Mouse (Mus musculus): ENCODE results near the gene 1700056E22Rik.

DNA sequence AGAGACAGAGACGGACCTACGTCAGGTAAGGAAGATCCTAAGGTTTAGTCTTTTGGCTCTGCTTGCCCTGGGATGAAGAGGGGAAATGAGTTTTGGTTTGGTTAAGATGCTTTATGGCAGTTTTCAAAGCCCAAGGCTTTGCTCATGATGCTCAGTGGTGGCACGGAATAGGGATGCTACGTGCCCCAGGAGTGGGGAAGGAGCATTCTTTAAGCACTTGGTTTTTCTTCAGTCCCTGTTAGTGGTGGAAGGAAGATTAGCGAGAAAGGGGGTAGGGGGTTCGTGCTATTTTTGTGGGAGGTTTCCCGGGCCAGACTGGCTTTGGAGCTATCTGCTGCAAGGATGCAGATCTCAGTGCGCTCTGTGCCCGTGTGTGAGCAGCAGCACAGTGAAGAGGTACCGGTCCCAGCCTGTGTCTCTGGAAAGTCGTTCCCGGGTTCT lies 660 bp upstream of the 1700056E22Rik start:
- no peak for TF ChIP-seq POLR2A (IDR thresholded peaks at IDR 0.05; ENCODE audit: insufficient read depth, low read length)
- no peak for TF ChIP-seq CTCF (IDR thresholded peaks at IDR 0.05; ENCODE audit: low read depth, low read length)
- no peak for TF ChIP-seq EP300 (IDR thresholded peaks at IDR 0.05; ENCODE audit: insufficient read depth, low read depth, low read length)

Measured in ES-Bruce4 (cell line).